Mouse (Mus musculus) induced T-regulatory cell, adult 2 months (primary cell): ENCODE results near the gene Nr0b2.
"Not testable (repeated sequence)": the region's sequence is repeated elsewhere in the genome, so short reads cannot be mapped to it uniquely, and the experiment has no call there.

ENCODE experiments used
- DNase-seq: peaks from one replicate; pipeline ENCODE4 v3.0.0-alpha.2; 2012; ENCODE audit warnings: low read depth

The Nr0b2 gene

DNA sequence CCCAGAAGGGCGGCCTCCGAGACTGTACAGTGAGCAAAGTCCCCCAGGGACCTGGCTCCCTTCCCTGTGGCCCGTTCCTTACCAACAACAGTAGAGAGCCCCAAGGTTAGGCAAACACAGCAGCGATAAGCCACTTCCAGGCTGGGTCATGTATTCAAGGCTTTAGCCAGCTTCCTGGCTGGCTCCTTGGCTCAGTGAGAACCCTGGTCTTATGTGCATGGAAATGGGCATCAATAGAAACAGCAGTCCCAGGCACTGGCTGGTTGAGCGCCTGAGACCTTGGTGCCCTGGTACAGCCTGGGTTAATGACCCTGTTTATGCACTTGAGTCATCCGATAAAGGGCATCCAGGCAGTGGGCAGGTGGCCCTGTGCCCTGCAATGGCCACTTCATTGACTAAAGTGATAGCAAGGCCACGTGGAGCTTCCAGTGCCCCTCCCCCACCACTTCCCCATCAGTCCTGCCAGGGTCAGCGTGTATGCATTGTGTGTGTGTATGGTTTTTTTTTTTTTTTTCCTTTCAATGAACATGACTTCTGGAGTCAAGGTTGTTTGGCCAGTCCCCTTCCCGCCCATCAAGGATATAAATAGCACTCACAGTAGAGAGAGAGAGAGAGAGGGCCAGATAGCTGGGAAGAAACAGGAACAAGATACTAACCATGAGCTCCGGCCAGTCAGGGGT lies at the start of gene Nr0b2:
Gene Nr0b2 (plus strand): TSS at position 609 of the 680 bp plus-strand sequence.
- no peak for DNase-seq

DNA sequence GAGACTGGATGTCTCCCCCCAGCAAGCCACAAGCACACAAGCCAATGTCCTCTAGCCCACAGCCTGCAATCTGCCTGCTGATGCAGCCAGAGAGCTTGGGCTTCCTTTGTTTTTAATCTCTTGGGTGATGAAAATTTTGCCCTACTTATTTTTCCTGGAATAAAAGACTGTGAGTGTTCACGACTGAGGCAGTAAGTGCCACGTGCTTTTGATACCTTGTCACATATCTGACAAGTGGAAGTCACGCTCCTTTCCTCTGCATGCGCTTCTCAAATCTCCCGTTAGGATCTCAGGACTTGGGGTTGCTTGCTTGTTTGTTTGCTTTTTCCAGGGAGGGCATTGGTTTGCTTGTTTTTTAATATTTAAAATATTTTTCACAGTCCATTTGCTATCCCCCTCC lies 48.9 kb upstream of the Nr0b2 start:
- no peak for DNase-seq

DNA sequence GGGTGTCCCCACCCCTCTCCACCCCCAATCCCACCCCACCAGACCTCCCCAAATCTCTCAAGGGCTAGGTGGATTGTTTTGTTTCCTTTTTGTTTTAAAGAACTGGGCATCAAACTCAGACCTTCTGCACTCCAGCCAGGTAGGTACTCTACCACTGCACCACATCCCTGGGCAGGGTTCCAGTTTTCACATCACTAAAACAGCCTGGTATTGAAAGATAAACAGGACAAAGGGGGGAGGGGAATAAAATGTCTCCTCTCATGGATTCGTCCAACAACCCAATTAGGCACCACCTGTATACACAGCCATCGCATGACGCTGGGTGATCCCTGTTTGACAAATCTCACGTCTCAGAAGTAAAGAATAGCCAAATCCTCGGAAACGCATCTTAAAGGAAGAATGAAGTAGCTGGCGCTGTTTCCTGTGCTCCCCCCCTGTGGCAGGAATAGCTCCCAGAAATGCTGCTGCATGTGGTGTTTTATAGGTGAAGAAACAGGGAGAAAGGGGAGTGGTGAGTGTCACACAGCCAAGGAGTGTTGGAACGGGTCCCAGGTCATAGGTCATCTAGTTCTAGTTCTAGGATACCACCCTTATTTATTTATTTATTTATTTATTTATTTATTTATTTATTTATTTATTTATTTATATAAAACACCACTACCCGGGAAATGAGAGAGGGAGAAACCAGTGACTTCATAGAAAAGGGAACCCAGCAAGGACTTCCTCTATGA lies 48.3 kb upstream of the Nr0b2 start:
- DNase-seq = no peak

DNA sequence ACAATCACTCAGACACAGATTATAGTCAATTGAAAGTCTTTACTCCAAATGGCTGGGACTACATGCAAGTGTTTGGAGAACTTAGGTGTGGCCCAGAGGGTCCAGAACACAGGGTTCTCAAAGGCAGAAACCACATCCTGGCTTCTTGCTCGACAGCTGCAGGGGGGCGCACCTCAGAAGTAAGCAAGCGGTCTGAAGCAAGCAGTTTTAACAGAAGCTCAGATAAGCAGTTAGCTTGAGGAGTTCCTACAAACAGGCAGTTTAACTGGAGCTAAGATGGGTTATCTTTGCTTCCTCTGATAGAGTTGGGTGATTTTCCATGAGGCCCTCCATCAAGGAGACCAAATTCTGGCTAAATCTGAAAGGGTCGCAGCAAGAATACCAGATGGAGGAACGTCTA lies 46.6 kb upstream of the Nr0b2 start:
- DNase-seq = no peak

DNA sequence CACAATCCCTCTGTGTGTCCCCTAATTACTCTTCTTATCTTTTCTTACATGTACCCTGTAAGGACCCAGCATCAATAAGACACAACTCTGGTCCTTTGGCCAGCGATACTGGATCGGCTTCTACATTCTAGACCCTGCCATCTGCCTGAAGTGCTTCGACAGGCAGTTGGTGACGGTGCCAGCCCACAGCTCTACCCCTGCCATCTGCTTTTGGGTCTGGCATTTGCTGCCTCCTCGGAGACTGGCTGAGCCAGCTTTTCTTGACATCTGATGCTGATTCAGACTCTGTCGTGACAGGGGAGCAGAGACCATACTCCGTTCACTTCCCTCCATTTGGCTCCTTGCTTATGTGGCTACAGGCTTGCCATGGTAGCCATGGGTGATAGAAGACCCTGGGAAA lies 44.2 kb upstream of the Nr0b2 start:
- no peak for DNase-seq

DNA sequence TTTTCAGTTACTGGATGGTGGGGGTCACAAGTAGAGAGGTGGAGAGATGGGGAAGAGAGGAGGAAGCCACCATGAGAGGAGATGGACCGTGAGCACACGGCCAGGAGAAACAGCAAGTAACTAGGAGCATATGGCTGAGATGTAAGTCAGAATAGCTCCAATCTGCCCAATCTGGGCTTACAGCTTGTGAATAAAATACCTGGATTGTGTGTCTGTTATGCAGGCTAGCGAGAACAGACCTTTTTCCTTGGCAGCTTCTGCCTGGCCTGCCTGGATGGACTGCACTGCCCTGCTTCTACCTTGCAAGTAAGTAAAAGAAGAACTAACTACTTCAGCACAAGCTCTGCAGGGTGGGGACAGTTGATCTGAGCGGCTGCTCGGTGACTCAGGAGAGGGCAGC lies 42.1 kb upstream of the Nr0b2 start:
- DNase-seq = no peak

DNA sequence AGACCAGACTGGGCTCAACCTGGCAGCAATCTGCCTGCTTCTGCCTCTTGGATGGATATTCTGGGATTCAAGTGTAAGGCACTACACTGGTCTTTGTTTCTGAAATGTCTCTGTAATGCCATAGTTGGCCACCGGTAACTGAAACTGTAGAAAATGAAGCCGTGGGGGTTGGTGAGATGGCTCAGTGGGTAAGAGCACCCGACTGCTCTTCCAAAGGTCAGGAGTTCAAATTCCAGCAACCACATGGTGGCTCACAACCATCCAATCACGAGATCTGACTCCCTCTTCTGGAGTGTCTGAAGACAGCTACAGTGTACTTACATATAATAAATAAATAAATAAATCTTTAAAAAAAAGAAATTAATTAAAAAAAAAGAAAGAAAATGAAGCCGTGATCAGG lies 40.7 kb upstream of the Nr0b2 start:
- not testable (repeated sequence) for DNase-seq

DNA sequence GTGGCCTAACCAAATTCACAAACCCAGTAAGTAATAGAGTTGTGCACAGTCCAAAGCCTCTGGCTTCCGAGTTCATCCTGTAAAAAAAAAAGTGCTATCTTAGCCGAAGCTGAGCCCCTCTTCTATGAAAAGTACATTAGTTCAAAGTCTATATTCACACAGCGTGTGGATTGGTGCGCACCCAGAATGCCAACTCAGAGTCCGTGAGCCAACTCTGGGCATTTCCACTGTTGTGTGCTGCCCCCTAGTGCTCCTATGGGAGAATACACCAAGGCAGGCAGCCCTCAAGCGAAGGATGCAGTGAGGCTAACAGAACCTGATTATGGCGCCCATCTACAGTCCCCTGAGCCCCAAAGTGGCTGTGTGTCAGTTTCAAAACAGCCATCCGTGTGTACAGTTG lies 40.2 kb upstream of the Nr0b2 start:
- peak; percentile 84 for DNase-seq

DNA sequence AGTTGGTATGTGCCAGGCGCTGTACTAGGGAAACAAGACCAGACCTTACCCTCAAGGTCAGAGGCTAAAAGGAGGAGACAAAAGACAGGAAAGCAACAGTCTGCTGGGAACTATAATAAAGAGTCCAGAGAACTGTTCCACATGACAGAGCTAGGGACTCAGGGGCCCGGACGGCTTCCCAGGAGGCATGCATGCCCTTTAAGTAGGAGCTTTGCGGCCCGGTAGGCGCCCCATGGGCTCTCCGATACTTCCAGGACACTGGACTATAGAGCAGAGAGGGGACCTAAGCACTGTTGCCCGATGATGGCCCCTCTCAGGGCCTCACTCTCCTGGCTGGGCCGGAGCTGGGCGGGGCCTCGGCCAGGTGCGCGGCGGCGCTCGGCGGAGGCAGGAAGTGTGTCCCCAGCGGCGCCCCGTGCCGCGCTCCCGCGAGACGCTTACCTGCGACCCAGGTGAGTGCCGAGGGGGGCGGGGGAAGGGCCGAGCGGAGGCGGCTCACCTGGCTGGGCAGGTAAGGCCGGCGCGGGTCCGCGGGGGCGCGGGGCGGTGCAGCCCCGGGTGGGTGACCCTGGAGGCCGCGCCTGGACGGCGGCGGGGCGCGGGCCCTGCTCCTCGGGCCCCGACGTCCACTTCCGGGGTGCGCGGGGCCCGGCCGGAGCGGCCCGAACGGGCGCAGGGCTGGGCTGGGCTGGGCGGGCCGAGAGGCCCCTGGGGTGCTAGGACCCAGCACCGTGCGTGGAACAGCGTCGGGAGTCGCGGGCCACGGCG lies 34.4 kb upstream of the Nr0b2 start, which contains the start of gene Kdf1:
Gene Kdf1 (plus strand): TSS at position 363 of the 768 bp plus-strand sequence.
- DNase-seq = peak; percentile 26

DNA sequence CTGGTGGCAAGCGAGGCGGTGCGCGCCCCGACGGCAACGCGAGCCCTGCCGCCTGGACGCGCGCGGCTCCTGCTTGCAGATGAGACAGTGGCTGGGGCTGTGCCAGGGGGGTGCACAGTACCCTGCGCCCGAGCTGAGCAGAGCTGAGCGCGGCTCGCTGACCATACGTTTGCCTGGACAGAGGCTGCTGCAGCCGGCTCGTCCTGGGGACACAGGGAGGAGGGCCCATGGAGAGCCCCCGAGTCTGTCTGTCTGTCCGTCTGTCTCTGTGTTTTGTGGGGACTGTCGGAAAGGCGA lies 33.9 kb upstream of the Nr0b2 start:
- no peak for DNase-seq

DNA sequence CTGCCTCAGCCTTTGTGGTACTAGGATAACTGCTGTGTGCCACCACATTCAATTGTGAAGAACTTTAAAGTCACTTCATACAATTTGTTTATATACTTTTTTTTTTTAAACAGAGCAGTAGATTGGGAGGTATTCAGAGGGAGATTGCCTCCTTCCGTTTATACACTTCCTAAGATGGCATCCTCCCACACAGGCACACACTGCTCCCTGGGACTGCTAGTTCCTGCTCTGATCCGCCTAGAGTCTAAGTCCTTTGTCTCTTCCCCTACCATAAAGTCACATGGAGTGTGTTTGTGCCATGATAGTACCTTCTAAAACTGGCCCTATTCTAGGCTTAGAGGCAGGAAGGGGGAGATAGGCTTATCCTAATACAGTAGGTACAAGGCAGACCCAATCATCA lies 31.7 kb upstream of the Nr0b2 start:
- no peak for DNase-seq

DNA sequence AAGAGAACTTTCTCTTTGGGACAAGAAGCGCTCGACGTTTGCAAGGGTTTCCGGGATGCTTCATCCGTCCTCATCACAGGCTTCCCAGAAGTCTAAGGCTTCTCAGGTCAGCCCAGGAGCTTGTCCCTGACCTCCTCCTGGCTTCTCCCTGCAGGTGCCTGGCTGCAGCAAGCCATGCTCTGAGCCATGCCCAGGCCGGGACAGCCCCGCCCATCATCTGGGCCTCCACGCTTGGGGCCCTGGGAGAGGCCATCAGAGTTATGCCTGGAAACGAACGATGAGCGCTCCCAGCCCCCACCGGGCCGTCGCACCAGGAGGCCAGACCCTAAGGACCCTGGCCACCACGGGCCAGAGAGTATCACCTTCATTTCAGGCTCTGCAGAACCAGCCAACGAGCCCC lies 25.4 kb upstream of the Nr0b2 start:
- no peak for DNase-seq

DNA sequence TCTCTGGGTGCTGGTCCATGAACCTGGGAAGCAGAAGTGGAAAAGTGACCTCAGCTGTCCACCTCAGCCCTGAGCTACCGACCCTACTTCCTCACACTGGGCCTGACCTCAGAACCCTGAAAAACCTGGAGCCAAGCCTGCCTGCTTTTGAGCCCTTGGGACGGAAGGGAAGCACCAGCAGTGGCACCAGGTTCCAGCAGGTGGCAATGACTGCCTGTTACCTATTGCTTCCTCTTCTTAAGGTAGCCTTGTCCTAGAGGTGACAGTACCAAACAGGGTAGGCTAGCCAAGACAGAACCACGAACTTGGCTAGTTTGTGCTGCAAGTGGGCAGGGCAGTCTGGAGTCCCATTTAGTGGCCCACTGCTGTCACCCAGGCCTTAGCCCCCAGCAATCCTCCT lies 20.4 kb upstream of the Nr0b2 start:
- DNase-seq = no peak

DNA sequence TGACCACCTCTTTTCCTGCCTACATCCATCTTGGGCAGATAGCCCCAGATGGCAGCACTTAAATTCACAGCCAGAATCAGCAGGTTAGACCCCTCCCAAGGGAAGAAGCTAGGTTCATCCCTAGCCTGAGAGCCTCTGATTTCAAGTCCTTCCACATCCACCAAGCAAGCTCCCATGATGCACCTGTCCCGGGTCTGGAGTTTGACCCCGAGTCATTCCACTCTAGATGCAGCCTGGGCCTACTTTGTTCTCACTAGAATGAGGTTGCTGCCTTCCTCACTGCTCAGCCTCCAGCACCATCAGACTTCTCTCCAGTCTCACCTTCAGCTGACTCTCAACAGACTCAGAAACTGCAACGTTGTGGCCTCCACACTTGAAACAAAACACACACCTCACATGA lies 17.1 kb upstream of the Nr0b2 start:
- DNase-seq = no peak

DNA sequence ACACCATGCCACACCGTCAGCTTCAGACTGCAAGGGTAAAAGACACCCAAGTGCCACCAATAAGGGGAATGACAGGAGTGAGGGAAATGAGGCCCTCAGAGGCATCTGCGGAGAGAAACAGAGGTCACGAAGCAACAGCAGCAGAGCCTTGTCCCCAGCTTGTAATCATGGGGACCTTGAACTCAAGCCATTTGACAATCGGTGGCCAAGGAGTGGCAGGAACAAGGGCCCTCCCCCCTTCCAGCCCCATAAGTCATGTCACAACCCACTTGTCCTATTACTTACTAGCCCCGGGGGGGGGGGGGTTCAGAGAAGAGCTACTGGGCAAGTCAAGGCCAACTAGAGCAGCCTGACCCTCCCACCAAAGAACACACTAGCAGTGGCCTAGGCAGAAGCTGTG lies 16.5 kb upstream of the Nr0b2 start:
- no peak for DNase-seq

DNA sequence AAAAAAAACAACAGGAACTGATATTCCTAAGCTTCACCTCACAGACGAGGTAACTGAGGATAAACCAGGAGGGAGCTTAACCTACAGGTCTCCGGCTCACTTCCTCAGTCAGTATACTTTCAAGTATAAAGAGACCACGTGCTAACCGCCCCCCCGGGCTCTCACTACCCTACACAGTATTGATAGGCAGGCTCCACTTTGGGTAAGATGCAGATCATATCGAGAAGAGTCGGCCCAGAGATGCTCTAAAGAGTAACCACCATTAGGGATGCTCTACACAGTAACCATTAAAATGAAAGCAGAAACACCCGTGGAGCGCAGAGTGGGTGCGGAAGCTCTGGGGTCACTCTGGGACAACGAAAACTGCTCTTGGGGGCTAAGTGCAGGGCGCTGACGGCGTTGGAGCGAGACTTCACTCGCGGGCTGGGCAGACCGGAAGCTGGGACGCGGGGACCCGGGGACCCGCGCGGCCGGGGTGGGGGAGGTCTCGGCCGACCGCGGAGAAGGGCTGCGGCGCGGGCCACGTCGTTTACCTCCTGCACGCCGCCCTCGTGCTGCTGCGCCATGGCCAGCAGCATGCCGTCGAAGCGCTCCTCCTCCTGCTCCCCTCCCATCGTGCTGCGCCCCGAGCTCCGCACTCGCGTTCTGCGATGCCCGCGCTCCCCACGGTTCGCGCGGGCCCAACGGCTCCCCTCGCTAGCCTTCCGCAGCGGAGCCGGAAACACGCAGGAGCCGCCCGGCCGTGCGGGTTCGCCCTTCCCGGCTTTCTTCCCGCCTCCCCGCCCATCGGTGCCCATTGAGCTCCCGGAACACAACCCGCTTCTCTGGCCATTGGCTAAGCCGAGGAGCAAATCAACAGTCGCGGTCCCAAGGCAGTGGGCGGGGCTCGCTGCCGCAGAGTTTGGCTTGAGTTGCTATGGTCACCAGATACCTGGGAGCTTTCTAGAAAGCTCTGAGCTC lies 7.6 kb upstream of the Nr0b2 start, which contains the start of gene Nudc:
Gene Nudc (minus strand): TSS at position 725 of the 960 bp plus-strand sequence.
- DNase-seq = peak; percentile 97

DNA sequence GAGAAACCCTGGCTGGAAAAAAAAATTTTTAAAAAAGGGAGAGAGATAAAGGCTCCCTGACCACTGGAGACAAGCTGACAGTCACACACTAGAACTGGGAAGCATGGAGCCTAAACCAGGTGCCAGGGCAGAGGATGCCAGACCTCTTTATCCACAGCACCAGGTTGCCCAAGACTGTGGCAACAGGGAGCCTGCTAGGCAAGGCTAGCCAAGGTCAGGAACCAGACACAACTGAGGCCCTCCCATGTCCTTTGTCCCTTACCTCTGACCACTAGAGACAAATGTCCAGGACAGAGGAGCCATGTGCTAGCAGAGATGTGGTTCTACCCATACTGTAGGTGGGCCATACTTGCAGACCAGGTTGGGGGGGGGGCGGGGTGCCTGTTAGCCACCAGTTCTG lies 1.1 kb upstream of the Nr0b2 start:
- DNase-seq = no peak

DNA sequence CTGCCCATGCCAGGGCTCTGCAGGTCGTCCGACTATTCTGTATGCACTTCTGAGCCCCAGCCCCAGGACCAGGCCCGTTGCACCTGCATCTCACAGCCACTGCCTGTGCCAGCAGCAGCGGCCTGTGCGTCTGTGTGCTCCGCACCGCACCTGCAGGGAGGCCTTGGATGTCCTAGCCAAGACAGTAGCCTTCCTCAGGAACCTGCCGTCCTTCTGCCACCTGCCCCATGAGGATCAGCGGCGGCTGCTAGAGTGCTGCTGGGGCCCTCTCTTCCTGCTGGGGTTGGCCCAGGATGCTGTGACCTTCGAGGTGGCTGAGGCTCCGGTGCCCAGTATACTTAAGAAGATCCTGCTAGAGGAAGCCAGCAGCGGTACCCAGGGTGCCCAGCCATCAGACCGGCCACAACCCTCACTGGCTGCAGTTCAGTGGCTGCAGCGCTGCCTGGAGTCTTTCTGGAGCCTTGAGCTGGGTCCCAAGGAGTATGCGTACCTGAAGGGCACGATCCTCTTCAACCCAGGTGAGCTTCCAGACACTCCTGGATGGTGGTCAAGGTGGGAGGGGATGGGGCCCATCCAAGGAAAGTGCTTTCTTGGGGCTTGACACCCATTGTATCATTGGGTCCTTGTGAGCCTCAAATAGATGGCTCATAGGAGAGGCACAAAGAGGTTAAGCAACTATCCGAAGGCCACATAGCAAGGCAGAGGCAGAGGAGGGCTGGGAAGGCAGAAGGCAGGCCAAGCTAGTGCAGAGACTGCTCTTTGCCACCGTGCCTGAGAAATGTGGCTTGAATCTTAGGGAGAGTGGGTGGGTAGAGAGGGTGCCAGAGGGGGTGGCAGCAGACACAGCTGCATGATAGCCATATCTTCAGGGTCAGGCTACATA lies 513 bp downstream of the Nr0b2 start:
- DNase-seq = no peak

DNA sequence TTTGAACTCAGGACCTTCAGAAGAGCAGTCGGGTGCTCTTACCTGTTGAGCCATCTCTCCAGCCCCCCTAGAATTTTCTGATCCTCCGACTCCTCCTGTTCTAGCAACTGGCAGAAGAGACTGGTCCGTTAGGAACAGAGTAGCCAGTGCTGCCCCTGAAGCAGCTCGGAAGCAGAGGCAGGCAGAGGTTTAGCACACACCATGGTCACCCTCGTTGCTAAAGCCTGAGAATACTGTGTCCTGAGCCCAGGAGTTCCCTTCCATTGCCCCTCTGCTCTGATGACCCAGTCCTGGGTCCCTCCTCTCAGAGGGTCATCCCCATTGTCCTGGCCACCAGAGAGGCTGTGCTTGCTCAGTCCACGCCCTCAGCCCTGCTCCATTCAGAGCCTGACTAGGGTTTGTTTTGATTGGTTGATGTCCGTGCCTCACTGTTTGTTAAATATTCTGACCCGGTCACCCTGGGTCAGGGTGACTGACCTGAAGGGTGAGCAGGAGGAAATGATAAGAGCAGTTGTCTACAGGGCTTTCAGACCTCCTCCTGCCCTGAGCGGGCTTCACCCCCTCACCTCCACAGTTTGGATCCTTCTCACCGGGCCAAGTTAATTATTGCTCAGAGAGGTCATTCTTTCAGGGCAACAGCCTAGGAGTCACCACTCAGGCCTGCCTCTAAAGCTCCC lies 4.0 kb downstream of the Nr0b2 start:
- no peak for DNase-seq

DNA sequence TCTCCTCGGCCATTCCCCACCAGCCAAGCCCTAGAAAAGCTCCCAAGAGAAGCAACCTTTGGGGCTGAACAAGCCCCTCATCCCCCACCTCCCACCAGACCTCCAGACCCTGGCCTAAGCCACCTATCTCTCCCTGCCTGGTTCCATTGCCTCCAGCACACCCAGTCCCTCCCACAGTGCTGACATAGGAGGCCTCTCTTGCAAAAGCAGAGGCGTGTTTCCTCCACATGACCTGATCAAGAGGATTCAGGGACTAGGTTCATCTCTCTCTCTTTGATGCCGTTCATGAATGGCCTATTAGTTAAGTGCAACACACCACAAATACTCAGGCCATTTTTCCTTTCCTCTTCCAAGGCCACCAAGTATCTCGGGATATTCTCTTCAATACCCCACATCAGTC lies 6.7 kb downstream of the Nr0b2 start:
- DNase-seq = no peak
